Mouse (Mus musculus) heart, adult 2 months (tissue): ENCODE results near the gene Pdxdc1. TPM values are rescaled to one million over a fixed set of nuclear protein-coding genes. Genes with fewer than 3 reads are reported as not detected.

Experiments
- DNase-seq, 2 experiments: peaks; one replicate each; pipeline ENCODE4 v3.0.0; 2021
- H3K27ac ChIP-seq: fragments of 200-600 bp; 2 replicates; pipeline ENCODE4 v1.8.1; 2022
- H3K27me3 ChIP-seq: fragments of 200-500 bp; 2 replicates; pipeline ENCODE4 v1.6.1; 2012; ENCODE audit warnings: mild to moderate bottlenecking, low read length, inconsistent platforms, mixed read lengths; ENCODE audit not compliant: control insufficient read depth, insufficient read depth
- H3K36me3 ChIP-seq: fragments of 200-500 bp; 2 replicates; pipeline ENCODE4 v1.6.1; 2012; ENCODE audit warnings: low read length, inconsistent platforms; ENCODE audit not compliant: control insufficient read depth, insufficient read depth
- H3K4me1 ChIP-seq: fragments of 200-500 bp; 2 replicates; pipeline ENCODE4 v1.6.1; 2011; ENCODE audit warnings: low read length; ENCODE audit not compliant: control insufficient read depth, insufficient read depth
- H3K4me3 ChIP-seq: fragments of 200-600 bp; 2 replicates; pipeline ENCODE4 v1.8.1; 2022
- H3K79me2 ChIP-seq: fragments of 200-500 bp; replicated peaks from 2 replicates; pipeline ENCODE4 v1.6.1; 2012; ENCODE audit warnings: mild to moderate bottlenecking, inconsistent platforms, low read length, moderate library complexity, mixed read lengths; ENCODE audit not compliant: control insufficient read depth, insufficient read depth
- H3K9ac ChIP-seq: fragments of 200-500 bp; 2 replicates; pipeline ENCODE4 v1.6.1; 2012; ENCODE audit warnings: low read depth, mild to moderate bottlenecking, control low read depth, inconsistent platforms, low read length, mixed read lengths
- CTCF ChIP-seq: fragments of 200-600 bp; IDR thresholded peaks from 2 replicates; pipeline ENCODE4 v1.8.1; 2022; ENCODE audit warnings: antibody characterized with exemption, mild to moderate bottlenecking, moderate library complexity
- EP300 ChIP-seq: fragments of 200-500 bp; IDR thresholded peaks from 2 replicates; pipeline ENCODE4 v1.6.1; 2011; ENCODE audit warnings: low read depth, low read length, control low read depth; ENCODE audit not compliant: insufficient read depth
- POLR2A ChIP-seq: fragments of 200-500 bp; IDR thresholded peaks from 2 replicates; pipeline ENCODE4 v1.6.1; 2011; ENCODE audit warnings: mild to moderate bottlenecking, low read depth, low read length, control low read depth; ENCODE audit not compliant: insufficient read depth
- WGBS: fragments of 180-500 bp; shearing (Covaris S2); methylation state at CpG from one replicate; pipeline ENCODE4 v1.1.7; 2018; 5-methylcytosine and 5-hydroxymethylcytosine counted together
- intact Hi-C: fragments of 180-260 bp; cut with DNase I; formaldehyde crosslinking; loops from one replicate; pipeline ENCODE4 v1.15.1; 2025
- polyA plus RNA-seq: library from polyadenylated mRNA; depleted of rRNA; stranded (reverse); fragments of >200 nt; gene quantifications from 2 replicates; pipeline ENCODE4 v1.2.3, GENCODE M21; 2012
- total RNA-seq, 2 experiments: library from RNA; stranded (reverse); gene quantifications; 2 replicates each; pipeline ENCODE4 v1.2.3; 2021

Gene Pdxdc1
- total and polyA plus RNA-seq, 3 experiments, result 67.3 to 92.7 (median 71.3) TPM

DNA sequence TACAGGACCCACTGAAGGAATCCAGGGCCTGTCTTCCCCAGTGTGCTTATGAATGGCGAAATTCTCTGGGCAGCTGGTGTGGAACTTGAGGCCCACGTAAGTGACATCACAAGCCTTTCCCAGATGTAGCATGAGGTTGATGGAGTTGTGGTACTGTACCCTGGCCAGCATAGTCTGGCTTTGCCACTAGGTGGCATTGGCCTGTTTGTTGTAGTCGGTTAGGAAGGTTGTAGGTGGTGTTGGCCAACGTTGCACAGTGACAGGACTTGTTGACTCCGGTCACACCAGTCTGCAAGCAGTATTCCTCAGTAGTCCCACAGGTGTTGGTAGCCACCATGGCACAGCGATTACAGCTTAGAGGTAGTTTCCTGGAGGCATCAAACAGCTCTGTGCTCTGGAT lies 18.1 kb upstream of the Pdxdc1 start:
- Histone ChIP-seq H3K36me3 (no peaks in the 10 kb centered on the region), H3K4me1 (no peaks in the 10 kb centered on the region), H3K79me2 (no peaks in the 10 kb centered on the region), H3K9ac (no peak overlapping the region), H3K27me3 (no peaks in the 10 kb centered on the region), H3K27ac (no peak overlapping the region), H3K4me3 (no peak overlapping the region)
- intact Hi-C loops, result no loop called here
- DNase-seq, result no peak
- WGBS, result 89% methylated on average over 6 of the region's 6 CpGs
- peak; percentile 37 for TF ChIP-seq CTCF
- TF ChIP-seq POLR2A, result no peak
- TF ChIP-seq EP300, result no peak

DNA sequence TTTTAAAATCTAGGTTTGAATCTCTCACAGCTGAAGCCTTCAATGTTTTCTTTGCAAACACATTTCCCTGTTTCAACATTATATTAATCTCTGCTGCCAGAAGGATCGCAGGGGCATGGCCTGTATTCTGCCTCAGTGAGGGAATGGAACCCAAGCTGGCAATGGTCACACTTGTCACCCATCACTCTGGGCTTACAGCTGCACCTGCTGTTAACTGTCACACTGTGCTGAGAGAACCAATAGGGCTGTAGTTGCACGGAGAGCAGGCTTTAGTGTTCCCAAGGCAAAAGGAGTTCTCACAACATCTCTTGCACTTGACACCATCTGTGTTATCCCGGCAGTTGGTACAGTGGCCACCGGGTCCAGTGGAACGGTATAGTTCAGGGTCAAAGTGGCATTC lies 17.2 kb upstream of the Pdxdc1 start:
- TF ChIP-seq EP300 (no peak), POLR2A (no peak), CTCF (no peak)
- intact Hi-C loops, result no loop called here
- Histone ChIP-seq H3K79me2 (no peaks in the 10 kb centered on the region), H3K36me3 (no peaks in the 10 kb centered on the region), H3K9ac (no peak overlapping the region), H3K4me1 (no peaks in the 10 kb centered on the region), H3K27me3 (no peaks in the 10 kb centered on the region), H3K27ac (no peak overlapping the region), H3K4me3 (no peak overlapping the region)
- no peak for DNase-seq
- 92% methylated on average over 5 of the region's 5 CpGs for WGBS

DNA sequence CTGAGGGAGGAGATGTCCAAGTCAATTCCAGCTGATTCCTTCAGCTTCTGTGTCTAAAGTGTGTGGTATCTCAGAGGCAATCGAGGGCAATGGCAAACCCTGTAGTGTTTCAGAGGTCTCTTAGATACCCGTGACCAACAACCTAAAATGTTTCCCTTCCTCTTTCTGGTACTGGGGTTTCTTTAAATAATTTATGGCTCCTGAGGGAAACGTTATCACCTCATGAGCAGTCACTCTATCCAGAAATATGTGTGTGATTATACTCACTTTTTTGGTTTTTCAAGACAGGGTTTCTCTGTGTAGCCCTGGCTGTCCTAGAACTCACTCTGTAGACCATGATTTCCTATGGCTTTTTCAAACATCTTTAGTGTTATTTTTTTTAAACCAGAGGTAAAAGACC lies 4.4 kb upstream of the Pdxdc1 start:
- Histone ChIP-seq H3K4me1 (no peaks in the 10 kb centered on the region), H3K4me3 (no peak overlapping the region), H3K79me2 (no peaks in the 10 kb centered on the region), H3K9ac (no peak overlapping the region), H3K27ac (no peak overlapping the region), H3K36me3 (no peaks in the 10 kb centered on the region), H3K27me3 (no peaks in the 10 kb centered on the region)
- intact Hi-C loops, result loop anchor here (10.0 kb wide), 1 partner anchor 408 kb away; the partner anchor contains the start of gene Fopnl
- 76% methylated on average over 3 of the region's 3 CpGs for WGBS
- no peak for TF ChIP-seq CTCF
- TF ChIP-seq POLR2A, result no peak
- no peak for TF ChIP-seq EP300
- no peak for DNase-seq

DNA sequence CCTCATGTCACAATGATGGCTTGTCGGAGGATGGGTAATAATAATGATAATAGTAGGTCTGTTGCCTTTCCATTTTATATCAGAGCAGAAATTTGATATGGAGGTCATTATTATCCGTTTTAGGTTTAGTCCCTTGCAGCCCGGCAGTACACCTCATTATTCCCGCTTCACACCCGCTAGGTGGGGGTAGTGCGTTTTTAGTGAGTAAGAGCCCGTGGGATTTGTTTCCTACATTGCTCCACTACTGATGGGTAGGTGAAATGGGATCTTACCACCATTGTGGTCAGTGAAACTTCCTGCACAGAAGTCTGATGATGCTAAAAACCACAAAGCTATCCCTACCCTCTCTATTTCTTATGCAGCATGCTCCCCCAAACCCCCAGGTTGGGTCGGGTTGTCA lies 557 bp upstream of the Pdxdc1 start:
- Histone ChIP-seq H3K4me3 (peak overlapping the region; percentile 94), H3K36me3 (no peaks in the 10 kb centered on the region), H3K27me3 (no peaks in the 10 kb centered on the region), H3K79me2 (peaks cover 3% of the 10 kb centered on the region; the same call in 1 of the 2 replicates), H3K4me1 (peaks cover 3% of the 10 kb centered on the region), H3K9ac (peak overlapping the region; percentile 25), H3K27ac (peak overlapping the region; percentile 85)
- no peak for DNase-seq
- 0 out of 2 replicates have a peak, but pooled peaks have one; percentile 10 for TF ChIP-seq POLR2A
- TF ChIP-seq CTCF, result peak; percentile 81
- TF ChIP-seq EP300, result no peak
- intact Hi-C loops, result loop anchor here (1.0 to 10.0 kb wide), 3 partner anchors 86 to 411 kb away; partner anchors contain the start of genes Fopnl and Ntan1
- WGBS, result 5% methylated on average over 8 of the region's 8 CpGs

DNA sequence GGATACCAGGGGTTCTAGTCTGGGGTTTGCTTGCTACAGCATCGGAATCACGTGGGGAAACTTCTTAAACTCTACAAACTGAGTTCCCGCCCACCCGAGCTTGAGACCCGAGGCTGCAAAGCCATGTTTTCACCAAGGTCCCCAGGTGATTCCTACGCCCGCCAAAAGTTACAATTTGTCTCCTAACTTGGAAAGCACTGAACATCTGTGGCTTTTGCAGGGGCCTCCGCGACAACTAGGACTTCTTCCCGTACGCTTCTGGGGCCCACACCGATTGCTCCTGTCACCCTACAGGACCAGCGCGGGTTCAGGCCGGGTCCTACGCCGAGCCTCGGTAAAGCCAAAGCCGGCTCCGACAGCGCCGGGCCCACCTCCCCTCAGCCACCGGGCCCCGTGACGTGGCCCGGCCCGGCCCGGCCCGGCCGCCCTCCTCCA lies 517 bp downstream of the Pdxdc1 start:
- Histone ChIP-seq H3K27ac (peak overlapping the region; percentile 85), H3K27me3 (no peaks in the 10 kb centered on the region), H3K9ac (peak overlapping the region; percentile 77), H3K79me2 (peaks cover 4% of the 10 kb centered on the region; the same call in 1 of the 2 replicates), H3K36me3 (no peaks in the 10 kb centered on the region), H3K4me3 (peak overlapping the region; percentile 94), H3K4me1 (peaks cover 3% of the 10 kb centered on the region)
- WGBS, result 1% methylated on average over 30 of the region's 30 CpGs
- TF ChIP-seq EP300, result no peak
- no peak for TF ChIP-seq POLR2A
- TF ChIP-seq CTCF, result no peak
- no peak for DNase-seq
- intact Hi-C loops, result loop anchor here (5.0 to 10.0 kb wide), 2 partner anchors 85 to 412 kb away; partner anchors contain the start of genes Fopnl and Ntan1

DNA sequence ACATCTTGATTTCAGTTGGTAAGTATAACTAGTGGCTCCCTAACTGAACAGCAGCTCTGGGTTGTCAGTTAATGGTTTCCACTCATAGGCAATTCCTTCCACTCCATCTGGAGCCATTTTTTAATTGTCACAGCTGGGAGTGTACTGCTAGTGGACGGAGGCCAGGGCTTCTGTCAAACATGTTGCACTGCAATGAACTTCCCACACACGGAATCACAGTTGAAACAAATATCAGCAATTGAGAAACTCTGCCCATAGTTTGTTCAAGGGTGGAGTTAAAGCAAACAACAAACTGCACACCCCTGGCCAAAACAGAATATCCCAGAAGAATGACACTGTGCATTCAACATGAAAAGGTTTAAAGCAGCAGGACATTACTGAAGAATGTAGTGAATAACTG lies 4.0 kb downstream of the Pdxdc1 start:
- no peak overlapping the region for H3K27ac ChIP-seq
- WGBS, result 31% methylated on average over 2 of the region's 2 CpGs
- H3K4me3 ChIP-seq, result no peak overlapping the region
- H3K27me3 ChIP-seq, result no peaks in the 10 kb centered on the region
- no peaks in the 10 kb centered on the region for H3K36me3 ChIP-seq
- H3K9ac ChIP-seq, result no peak overlapping the region
- H3K79me2 ChIP-seq, result peaks cover 11% of the 10 kb centered on the region; the same call in 1 of the 2 replicates
- TF ChIP-seq CTCF (no peak), EP300 (no peak)
- H3K4me1 ChIP-seq, result peaks cover 3% of the 10 kb centered on the region
- intact Hi-C loops, result no loop called here
- peak; percentile 22 to 27 for DNase-seq
